ENCODE assay signal across 18 mouse cellular contexts in the genomic region with DNA sequence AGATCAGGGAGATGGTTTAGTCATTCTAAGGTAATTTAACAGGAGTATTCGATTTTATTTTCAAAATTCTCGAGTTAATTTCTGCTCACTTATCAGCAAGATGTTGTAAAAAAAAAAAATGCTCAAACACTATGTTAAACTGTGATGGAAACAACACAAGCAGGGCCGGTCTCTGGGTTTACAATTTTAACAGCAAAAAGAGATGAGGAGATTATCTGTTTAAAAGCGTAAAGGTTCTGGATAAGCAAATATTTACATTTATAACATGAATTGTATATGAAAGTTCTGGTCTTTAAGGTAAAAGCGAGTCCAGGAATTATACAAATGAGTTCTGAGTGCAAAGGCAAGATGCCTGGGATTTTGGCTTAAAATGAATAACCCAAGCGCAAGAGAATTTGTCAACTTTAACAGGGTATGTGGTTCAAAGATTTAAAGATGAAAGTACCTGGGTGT. TPM values are rescaled to one million over a fixed set of nuclear protein-coding genes. Genes with fewer than 3 reads are reported as not detected.
A peak's percentile ranks its signal among the peaks of the same experiment; 100 is the strongest.
DNase-seq lines count a peak whose midpoint lies in the region; ATAC-seq and TF ChIP-seq lines count a peak whose summit lies in the region.
"Had no signal": no experiment of that assay in that cellular context is flagged by ENCODE, and none has a peak within 500 bp of the region (broad histone marks: within the 10 kb centered on the region; RNA-seq: fewer than 3 reads in every experiment).

No protein-coding gene starts in this region.

- TF ChIP-seq CTCF in kidney, postnatal 0 days (IDR thresholded peaks at IDR 0.05; ENCODE audit: low read depth) = no peak
- no peak for TF ChIP-seq CTCF in hindbrain, postnatal 0 days (IDR thresholded peaks at IDR 0.05; ENCODE audit: low read depth)

- H3K36me3 ChIP-seq in kidney, postnatal 0 days (ENCODE audit: insufficient read depth, low read length) = no peaks in the 10 kb centered on the region
- H3K36me3 ChIP-seq in embryonic facial prominence, embryonic 14.5 days (ENCODE audit: control insufficient read depth, insufficient read depth, low read length) = no peaks in the 10 kb centered on the region
- H3K36me3 ChIP-seq in hindbrain, postnatal 0 days (ENCODE audit: insufficient read depth, low read length) = no peaks in the 10 kb centered on the region

- no peak for ATAC-seq in kidney, postnatal 0 days (replicated peaks; ENCODE audit: low FRiP score, low read depth)
- no peak for ATAC-seq in embryonic facial prominence, embryonic 14.5 days (ENCODE audit: low read depth)
- ATAC-seq in hindbrain, postnatal 0 days = no peak
- no peak for ATAC-seq in activated CD4-positive, CD25-positive, alpha-beta regulatory T cell, adult 4 months
- ATAC-seq: liver, postnatal 0 days had no signal

- WGBS in kidney, postnatal 0 days = 37% methylated on average over 6 of the region's 6 CpGs
- WGBS in embryonic facial prominence, embryonic 14.5 days = 14% methylated on average over 6 of the region's 6 CpGs
- 11% methylated on average over 6 of the region's 6 CpGs for WGBS in hindbrain, postnatal 0 days

- no peak overlapping the region for H3K9ac ChIP-seq in kidney, postnatal 0 days (ENCODE audit: low read depth, low read length)
- peak overlapping the region; percentile 36 for H3K9ac ChIP-seq in embryonic facial prominence, embryonic 14.5 days (ENCODE audit: low read depth, low read length)
- H3K9ac ChIP-seq in hindbrain, postnatal 0 days (replicated peaks; ENCODE audit: low read length) = no peak overlapping the region
- H3K9ac ChIP-seq: liver, postnatal 0 days had no signal

- H3K27ac ChIP-seq in kidney, postnatal 0 days = no peak overlapping the region
- no peak overlapping the region for H3K27ac ChIP-seq in embryonic facial prominence, embryonic 14.5 days (replicated peaks; ENCODE audit: low read depth, low read length)
- H3K27ac ChIP-seq in hindbrain, postnatal 0 days = no peak overlapping the region
- H3K27ac ChIP-seq: left cerebral cortex, adult 2 months; macrophage had no signal

- H3K4me2 ChIP-seq in kidney, postnatal 0 days (ENCODE audit: low read length) = peak overlapping the region; percentile 43; the same call in 1 of the 2 replicates
- H3K4me2 ChIP-seq in embryonic facial prominence, embryonic 14.5 days (ENCODE audit: low read depth, low read length) = peak overlapping the region; percentile 50
- no peak overlapping the region for H3K4me2 ChIP-seq in hindbrain, postnatal 0 days (ENCODE audit: low read depth, low read length)

- H3K4me3 ChIP-seq in kidney, postnatal 0 days (replicated peaks; ENCODE audit: low read depth, low read length) = peak overlapping the region; percentile 18; the same call in 1 of the 2 replicates
- H3K4me3 ChIP-seq in embryonic facial prominence, embryonic 14.5 days (ENCODE audit: low read depth, low read length) = peak overlapping the region; percentile 28
- H3K4me3 ChIP-seq in hindbrain, postnatal 0 days (ENCODE audit: low read length) = peak overlapping the region; percentile 7; the same call in 1 of the 2 replicates
- H3K4me3 ChIP-seq: left cerebral cortex, adult 2 months; myocyte had no signal

- DNase-seq in embryo, embryonic 11 days = peak; percentile 26
- no peak for DNase-seq in embryo, embryonic 10 days (ENCODE audit: low spot score)
- no peak for DNase-seq in kidney, postnatal 0 days (ENCODE audit: low spot score)
- DNase-seq in kidney, adult 18-20 months = no peak
- DNase-seq in embryonic facial prominence, embryonic 14.5 days (ENCODE audit: low spot score) = no peak
- no peak for DNase-seq in hindbrain, postnatal 0 days (ENCODE audit: low spot score)
- DNase-seq in adrenal gland, adult 18-20 months (ENCODE audit: low spot score in 2 of 2) = no peak
- DNase-seq: cerebellum, adult 9-10 months; heart, postnatal 10 days; liver, postnatal 0 days had no signal

- H3K4me1 ChIP-seq in kidney, postnatal 0 days (replicated peaks; ENCODE audit: insufficient read depth, low read length) = peaks cover 14% of the 10 kb centered on the region; the same call in 1 of the 2 replicates
- H3K4me1 ChIP-seq in embryonic facial prominence, embryonic 14.5 days (ENCODE audit: control insufficient read depth, insufficient read depth, low read length) = peaks cover 4% of the 10 kb centered on the region; the same call in 1 of the 2 replicates
- H3K4me1 ChIP-seq in hindbrain, postnatal 0 days (ENCODE audit: insufficient read depth, low read length) = 0 out of 2 replicates have a peak, but pooled peaks cover 4% of the 10 kb centered on the region

- H3K9me3 ChIP-seq in kidney, postnatal 0 days (replicated peaks; ENCODE audit: low read length) = no peaks in the 10 kb centered on the region
- H3K9me3 ChIP-seq in embryonic facial prominence, embryonic 14.5 days (ENCODE audit: control insufficient read depth, low read length) = no peaks in the 10 kb centered on the region
- H3K9me3 ChIP-seq in hindbrain, postnatal 0 days (ENCODE audit: low read length) = no peaks in the 10 kb centered on the region

- peaks cover 67% of the 10 kb centered on the region for H3K27me3 ChIP-seq in kidney, postnatal 0 days (ENCODE audit: insufficient read depth, low read length)
- peaks cover 79% of the 10 kb centered on the region for H3K27me3 ChIP-seq in embryonic facial prominence, embryonic 14.5 days (replicated peaks; ENCODE audit: control insufficient read depth, insufficient read depth, low read length)
- peaks cover 71% of the 10 kb centered on the region for H3K27me3 ChIP-seq in hindbrain, postnatal 0 days (ENCODE audit: insufficient read depth, low read length)
- H3K27me3 ChIP-seq: CH12.LX had no signal

RNA-seq across cellular contexts. Expression of a gene that starts 3.0 kb away (rescaled TPM):
- 2.4 and 3.4 TPM in 2 replicates for polyA plus RNA-seq in kidney, postnatal 0 days (2015; fragmentation: Nextera tagmentation; extraction: Ambion mirVana)
- 2.9 and 3.6 TPM in 2 replicates for polyA plus RNA-seq in embryonic facial prominence, embryonic 14.5 days (2014; fragmentation: Nextera tagmentation; extraction: Ambion mirVana)
- 1.6 and 2.1 TPM in 2 replicates for total RNA-seq in hindbrain, postnatal 0 days (2014; rRNA removed)
- polyA plus RNA-seq in hindbrain, postnatal 0 days (2015; fragmentation: Nextera tagmentation; extraction: Ambion mirVana) = 0.74 and 0.88 TPM in 2 replicates
- polyA plus RNA-seq in activated CD4-positive, CD25-positive, alpha-beta regulatory T cell, adult 4 months (2017; shearing (Covaris generic)) = not detected
- under 1 TPM; 0.50 to 0.54 TPM for total RNA-seq in adrenal gland, adult 18-20 months (2021)
- total RNA-seq: CH12.LX had no signal
- polyA plus RNA-seq: intestine, embryonic 14.5 days; large intestine, adult 2 months; liver, postnatal 0 days; macrophage; stomach, embryonic 14.5 days had no signal

RNA-seq across cellular contexts. Expression of a gene that starts 40.2 kb away (rescaled TPM):
- polyA plus RNA-seq in kidney, postnatal 0 days (2015; fragmentation: Nextera tagmentation; extraction: Ambion mirVana) = 766 and 788 TPM in 2 replicates
- 674 and 695 TPM in 2 replicates for polyA plus RNA-seq in embryonic facial prominence, embryonic 14.5 days (2014; fragmentation: Nextera tagmentation; extraction: Ambion mirVana)
- total RNA-seq in hindbrain, postnatal 0 days (2014; rRNA removed) = 181 and 252 TPM in 2 replicates
- polyA plus RNA-seq in hindbrain, postnatal 0 days (2015; fragmentation: Nextera tagmentation; extraction: Ambion mirVana) = 476 and 491 TPM in 2 replicates
- 1,000 to 10,000 TPM in 1 of 2 experiments, 100 to 1,000 TPM in 1; 915 to 1,034 TPM for polyA plus RNA-seq in activated CD4-positive, CD25-positive, alpha-beta regulatory T cell, adult 4 months (2017; shearing (Covaris generic))
- total RNA-seq in adrenal gland, adult 18-20 months (2021) = 100 to 1,000 TPM; 298 to 383 TPM
